Mouse (Mus musculus): Measurements from ENCODE around the gene Stx3.

Gene Stx3

DNA sequence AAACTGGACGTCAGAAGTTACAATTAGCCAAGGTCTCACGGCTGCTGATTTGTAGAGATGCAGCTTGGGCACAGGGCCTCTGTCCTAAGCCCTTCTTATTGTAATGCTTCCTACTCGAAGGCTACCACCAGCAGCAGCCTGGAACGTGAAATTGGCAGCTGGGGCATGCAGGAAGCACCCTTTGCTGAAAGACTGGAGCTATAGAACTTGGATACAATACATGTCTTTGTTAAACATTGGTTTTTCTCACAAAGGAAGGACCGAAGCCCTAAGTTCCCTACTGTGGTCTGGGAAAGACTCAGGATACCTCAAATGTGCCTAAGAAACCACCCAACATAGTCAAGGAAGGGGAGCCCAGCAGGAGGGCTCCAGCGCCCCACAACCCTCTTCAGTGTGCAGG is 11.4 kb downstream of the Stx3 start:
- DNase-seq (ENCODE audit: low read depth), result no peak

DNA sequence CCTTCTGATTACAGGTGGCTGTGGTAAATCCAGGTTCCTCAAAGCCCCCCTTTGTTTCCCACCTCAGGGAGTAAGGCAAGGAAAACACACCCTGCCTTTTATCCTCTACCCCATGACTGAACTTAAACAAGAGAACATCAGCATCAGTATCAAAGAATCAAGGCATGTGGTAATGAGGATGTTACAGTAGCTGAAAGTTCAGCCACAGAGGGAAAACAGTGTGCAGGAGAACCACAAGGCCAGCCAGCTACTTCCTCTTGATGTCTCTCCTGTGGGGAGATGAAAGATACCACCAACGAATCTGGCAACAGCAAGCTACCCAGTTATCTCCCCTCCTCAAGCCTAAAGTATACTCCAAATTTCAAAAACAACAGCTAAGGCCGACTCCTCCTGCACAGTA is 12.0 kb downstream of the Stx3 start:
- DNase-seq (ENCODE audit: low read depth), result peak; percentile 56

DNA sequence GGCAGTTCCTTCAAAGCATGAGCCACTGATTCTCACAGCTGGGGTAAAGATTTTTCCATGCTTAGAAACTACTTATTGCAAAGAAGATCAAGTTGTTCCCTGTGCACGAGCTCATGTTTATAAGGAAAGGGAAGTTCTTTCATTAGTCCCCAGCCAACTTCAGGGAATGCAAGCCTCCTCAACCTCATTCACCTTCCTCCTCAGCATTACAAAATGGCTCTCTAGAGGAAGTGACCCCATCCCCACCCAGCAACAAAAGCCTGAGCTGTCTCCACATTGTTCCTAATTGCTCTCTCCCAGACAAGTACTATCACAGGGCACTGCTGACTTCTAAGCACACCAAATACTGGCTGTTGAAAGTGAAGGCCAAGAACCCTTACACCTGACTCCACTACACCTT is 14.8 kb downstream of the Stx3 start:
- DNase-seq (ENCODE audit: low read depth), result no peak

DNA sequence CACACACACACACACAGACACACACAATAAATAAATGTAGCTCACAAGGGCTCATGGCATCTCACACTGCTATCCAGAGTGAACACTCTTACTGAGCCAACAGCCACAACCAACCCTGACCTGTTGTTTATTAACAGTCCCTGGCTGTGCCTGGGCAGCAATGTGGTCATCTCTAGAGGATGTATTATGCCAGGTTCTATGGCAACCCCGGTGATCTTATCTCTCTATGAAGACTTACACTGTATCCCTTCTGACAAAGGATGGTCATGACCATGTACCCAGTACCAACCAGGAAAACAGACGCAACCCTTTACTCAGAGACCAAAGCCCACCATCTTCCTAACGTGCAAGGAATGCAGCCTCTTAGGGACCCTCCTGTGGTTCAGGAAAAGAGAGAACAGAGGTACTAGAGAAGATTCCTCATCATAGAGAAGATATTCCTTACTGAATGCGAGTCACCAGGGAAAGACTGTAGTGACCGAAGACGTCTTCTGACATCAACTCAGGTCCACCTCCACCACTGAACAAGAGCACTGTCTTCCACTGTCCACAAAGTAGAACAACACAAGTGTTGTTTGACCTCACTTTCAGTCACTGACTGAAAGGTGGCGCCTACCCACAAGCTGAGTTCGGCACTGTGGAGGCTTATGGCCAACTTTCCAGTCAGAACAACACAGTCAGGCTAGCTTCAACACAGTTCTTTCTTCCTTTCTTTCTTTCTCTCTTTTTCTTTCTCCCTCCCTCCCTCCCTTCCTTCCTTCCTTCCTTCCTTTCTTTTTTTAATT is 18.5 kb downstream of the Stx3 start:
- DNase-seq (ENCODE audit: low read depth), result no peak

DNA sequence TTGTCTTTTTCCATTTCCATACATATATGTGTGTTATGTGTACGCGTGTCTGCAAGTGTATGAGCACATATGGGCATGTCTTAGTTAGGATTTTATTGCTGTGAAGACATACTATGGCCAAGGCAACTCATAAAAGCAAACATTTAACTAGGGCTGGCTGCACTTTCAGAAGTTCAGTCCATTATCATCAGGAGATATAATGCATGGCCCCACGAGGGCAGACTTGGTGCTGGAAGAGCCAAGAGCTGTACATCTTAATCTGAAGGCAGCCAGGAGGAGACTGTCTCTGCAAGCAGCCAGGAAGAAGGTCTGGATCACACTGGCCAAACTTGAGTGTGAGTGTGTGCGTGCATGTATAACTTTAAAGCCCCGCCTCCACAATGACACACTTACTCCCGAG is 24.8 kb downstream of the Stx3 start:
- no peak for DNase-seq (ENCODE audit: low read depth)

DNA sequence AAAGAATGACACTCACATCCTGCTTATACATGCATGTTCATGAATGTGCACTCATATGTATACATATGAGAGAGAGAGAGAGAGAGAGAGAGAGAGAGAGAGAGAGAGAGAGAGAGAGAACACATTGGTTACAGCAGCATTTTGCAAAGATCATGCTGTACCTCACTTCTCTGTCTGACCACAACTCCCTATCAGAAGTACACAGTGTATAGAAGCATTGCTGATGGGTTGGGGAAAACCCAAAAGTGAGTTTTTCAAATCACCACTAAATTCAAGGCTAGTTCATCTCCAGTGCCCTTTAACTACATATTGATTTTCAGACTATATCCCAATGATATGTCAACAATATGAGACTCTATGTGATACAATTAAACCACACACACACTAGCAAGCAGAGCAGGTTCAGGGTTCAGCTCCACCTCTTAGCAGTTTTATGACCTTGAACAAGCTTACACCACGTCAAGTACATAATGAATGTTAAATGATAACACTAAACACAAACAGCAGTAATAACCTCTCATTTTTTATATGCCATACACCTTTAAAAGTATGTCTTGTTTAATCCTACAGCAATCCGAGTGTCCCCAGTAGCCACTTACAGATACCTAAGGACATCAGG is 25.4 kb downstream of the Stx3 start:
- no peak for DNase-seq (ENCODE audit: low read depth)

DNA sequence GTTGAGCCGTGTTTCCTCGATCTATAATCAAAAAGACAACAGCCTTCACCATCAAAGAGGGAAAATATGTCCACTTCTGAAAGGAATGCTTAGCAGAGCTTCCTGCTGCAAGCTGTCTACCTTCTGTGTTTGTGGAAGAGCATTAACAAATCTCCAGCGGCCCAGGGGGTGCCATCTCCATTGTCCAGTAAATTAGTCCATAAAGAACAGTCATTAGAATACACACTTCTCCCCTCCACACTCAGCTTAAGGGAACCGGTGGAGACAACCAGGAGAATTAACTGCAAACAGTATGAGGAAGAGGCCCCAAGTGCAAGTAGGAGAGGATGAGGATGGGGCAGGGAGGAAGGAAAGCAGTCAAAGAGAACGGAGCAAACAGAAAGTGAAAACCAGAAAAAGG is 27.4 kb downstream of the Stx3 start:
- no peak for DNase-seq (ENCODE audit: low read depth)

DNA sequence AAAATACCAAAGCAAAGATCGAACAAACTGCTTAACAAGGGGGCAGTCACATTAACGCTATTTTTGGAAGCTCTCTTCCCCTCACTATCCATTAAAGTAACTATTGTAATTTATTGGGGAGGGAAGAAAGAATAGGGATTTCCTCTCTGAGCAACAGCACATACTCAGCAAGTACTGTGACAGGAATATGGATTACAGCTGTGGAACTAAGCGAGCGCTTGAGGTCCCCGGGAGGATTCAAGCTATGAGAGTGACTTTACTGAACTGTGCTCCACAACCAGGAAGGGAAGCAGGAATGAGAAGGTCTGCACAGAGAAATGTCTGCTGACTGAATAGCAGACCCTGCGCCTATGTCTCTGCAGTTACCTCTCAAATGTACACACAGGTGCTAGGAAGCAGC is 30.3 kb downstream of the Stx3 start:
- no peak for DNase-seq (ENCODE audit: low read depth)

DNA sequence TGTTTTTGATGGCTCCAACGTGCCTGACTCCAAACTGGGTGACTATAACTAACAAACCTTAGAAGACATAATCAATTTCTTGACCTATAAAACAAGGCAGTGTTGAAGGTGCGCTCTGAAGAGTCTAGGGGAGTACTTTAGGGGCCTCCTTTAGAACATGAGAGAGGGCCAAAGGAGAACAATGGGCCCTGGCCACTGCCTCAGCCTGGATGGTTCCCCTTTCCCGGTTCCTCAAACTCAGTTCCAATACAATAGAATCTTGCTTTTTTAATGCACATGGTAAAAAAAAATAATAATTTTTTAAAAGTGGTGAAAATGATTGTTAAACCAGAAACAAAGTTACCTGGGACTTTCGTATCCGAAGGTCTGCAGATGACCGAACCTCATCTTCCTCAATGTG is 31.4 kb downstream of the Stx3 start:
- no peak for DNase-seq (ENCODE audit: low read depth)

DNA sequence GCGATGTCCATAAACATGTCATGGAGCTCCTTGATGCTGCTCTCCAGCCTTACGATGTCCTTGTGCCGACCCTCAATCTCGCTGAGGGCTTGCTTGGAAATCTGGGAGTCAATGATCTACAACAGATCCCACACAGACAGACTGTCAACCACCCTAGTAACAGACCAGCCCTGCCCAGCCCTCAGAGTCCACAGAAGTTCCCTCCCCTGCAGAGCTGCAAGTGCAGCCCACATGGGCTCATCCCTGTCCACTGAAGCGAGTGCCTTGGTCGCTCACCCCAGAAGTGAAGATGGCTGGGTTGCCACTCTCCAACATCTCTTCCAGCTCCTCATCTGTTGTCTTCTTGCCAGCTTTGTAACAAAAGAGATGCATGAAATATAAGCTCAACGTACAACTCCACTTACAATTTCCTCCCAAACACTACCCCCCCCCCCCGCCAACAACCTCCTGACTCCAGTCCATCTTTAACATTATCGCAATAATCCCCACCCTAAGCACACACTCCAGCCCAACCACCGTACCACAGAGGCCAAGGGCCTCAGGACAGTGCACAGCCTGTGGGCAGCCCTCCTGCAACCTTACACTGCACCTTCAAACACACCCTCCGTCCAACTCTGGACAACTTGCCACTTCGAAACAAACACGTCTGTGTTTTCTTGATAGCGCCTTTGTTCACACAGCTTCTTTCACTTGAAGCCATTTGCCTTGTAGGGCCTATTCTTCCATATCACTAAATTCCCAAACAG is 33.6 kb downstream of the Stx3 start:
- no peak for DNase-seq (ENCODE audit: low read depth)

DNA sequence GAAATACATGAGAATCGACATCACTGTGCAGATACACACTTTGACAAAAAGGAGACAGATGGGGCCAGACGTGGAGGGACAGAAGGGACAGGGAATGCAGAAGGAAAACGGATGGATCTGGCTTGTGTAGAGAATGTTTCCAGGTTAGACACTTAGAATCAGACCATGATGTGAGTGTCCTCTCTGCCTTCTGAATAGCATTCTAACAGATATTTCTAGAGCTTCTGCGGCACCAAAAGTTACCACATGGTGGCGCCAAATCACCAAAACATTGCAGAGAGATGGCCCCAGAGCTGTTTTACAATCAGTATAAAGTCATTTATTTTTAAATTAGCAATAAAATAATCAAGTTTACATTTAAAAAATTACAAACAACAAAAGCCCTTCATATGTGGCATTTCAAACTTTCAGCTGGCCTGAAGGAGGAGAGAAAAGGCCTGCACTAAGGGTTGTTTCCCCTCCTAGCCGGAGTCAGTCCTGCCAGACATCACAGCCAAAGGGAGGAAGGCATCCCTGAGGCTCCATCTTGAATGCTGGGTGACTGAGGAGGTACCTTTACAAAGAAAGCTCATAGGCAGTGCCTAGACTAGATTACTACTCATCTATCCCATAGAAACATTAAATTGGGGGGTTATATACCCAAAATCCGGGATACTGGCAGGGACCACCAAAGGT is 41.9 kb downstream of the Stx3 start:
- DNase-seq (ENCODE audit: low read depth), result peak; percentile 78

DNA sequence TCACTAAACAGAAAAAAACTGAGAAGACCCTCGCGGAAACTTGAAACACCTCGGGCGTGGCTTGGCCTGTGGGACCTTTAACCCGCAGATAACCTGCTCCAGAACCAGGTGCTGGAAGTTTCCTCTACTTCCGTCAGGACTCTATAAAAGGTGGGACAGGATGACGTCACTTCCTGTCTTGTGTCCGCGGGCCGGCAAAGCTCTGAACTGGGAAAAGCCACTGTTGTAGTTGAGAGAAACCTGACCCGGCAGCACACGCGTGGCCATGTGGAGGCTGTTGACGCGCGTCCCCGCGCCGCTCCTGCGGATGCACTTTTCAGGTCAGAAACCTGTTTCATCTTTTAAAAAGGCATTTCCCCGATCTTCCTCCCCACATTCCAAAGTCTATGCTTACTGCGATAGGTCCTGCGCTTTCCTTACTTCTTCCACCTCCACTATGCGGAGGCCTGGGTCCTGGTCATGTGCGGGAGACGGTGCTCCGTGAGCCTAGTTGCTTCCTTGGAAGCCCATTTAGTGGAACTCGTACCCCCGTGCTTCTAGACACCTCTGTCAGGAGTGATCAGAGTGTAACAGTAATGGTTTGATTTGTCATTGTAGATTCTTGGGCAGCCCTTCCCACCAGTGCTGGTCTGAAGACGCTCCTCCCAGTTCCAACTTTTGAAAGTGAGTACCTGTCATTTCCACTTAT is 48.9 kb downstream of the Stx3 start, which contains the start of gene Mrpl16:
Gene Mrpl16 (plus strand): TSS at position 187 of the 688 bp plus-strand sequence.
- peak; percentile 97 for DNase-seq (ENCODE audit: low read depth)

DNA sequence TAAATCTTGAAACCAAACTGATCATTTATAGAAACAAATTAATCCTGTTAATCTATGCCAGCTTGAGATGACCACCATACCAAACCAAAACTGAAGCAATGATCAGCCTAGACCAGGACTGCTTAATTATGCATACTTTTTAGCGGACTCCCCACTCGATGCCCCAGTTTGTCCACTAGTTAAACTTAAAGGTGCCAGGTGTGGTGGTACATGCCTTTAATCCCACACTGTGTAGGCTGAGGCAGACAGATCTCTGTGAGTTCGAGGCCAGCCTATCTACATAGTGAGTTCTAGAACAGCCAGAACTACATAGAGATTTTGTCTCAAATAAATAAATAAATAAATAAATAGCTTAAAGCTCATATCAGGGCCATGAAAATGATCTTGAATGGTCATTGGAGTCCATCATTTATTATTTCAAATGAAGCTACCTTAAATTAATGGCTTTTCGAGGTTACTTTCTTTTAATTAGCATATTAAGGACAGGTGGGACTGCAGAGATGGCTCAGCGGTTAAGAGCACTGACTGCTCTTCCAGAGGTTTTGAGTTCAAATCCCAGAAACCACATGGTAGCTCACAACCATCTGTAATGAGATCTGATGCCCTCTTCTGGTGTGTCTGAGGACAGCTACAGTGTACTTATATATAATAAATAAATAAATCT is 49.8 kb downstream of the Stx3 start:
- DNase-seq (ENCODE audit: low read depth), result peak; percentile 15

DNA sequence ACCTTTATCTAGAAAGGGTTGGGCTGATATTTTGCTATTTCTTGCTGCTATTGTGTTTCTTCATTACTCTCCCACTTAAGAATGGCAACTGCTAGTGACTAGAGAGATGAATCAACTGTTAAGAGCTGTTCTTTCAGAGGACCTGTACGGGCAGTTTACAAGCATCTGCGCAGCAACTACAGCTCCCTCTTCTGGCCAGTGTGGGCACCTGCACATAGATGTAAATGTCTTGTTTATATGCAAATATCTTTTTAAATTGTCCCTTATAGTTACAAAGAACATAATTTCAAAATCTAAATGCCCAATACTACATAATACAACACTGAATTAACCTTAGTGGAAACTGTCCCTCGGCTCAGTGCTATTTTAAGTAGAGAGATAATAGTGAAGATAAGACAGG is 51.0 kb downstream of the Stx3 start:
- peak; percentile 78 for DNase-seq (ENCODE audit: low read depth)

DNA sequence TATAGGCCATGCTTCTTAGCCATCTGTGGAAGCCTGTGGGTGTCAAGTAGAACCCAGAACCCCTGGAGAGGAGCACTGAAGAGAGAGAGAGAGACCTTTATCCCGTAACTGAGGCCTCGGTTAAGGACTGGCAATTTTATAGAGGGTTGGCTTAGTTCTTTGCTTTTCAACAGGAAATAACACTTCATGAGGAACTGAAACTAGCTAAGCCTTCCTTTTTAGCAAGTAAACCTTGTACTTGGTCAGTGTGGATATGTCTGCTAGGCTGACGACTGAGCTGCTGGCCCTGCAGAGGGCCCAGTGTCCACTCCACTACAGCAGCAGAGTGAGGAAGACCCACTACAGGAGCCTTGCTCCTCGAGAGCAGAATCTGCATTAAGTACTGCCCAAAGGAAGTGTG is 52.8 kb downstream of the Stx3 start:
- no peak for DNase-seq (ENCODE audit: low read depth)

DNA sequence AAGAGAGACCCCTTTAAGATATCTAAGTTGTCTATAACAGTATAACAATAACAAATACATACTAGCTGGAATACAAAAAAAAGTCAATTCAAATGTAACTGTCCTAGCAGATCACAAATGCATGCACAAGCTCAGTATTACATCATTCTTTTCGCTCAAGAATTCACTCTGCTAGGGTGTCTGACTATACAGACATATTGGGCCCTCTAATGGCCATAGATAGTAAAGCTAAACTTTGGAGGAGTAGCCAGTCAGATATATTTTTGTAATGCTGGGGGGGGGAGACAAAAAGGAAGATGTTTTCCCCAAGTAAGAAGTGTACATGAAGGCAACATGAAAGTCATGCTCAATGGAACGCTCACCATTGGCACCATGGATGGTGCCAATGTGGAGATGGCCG is 54.1 kb downstream of the Stx3 start:
- no peak for DNase-seq (ENCODE audit: low read depth)

DNA sequence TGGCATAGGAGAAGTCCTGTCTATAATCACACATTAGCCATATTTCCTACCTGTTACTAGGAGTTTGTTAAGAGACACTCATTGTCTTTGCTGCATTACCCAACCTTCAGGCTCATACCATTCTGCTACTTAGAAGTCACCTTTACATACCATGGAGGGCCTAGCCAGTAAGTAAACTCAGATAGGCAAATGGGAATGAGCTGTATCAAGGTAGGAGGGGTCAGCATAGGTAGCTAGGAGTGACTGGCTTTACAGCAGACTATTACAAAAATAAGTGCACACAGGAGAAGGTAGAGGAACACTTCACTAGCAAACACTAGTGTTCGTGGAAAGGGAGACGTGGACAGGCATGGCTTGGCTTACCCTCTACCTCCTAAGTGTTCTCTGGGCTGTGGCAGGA is 71.9 kb downstream of the Stx3 start, which contains the start of gene Gif:
Gene Gif (plus strand): TSS at position 257 of the 400 bp plus-strand sequence.
- DNase-seq (ENCODE audit: low read depth), result no peak

DNA sequence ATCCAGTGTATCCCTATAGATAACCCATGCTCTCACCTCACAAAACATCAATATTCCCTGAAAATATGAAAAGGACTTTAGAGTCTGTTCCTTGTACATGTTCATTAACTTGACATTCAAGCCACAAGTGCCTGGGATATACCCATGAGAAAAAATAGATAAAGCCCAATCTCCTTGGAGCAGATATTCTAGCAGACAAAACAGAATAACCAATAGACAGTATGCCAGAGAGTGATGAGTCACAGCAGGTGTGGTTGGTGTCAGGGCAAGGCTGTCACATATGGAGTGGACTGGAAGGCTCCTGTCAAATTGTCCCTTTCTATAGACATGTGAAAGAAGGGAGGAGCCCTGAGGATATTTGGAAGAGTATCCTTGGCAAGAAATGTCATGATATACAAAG is 73.5 kb downstream of the Stx3 start:
- no peak for DNase-seq (ENCODE audit: low read depth)

DNA sequence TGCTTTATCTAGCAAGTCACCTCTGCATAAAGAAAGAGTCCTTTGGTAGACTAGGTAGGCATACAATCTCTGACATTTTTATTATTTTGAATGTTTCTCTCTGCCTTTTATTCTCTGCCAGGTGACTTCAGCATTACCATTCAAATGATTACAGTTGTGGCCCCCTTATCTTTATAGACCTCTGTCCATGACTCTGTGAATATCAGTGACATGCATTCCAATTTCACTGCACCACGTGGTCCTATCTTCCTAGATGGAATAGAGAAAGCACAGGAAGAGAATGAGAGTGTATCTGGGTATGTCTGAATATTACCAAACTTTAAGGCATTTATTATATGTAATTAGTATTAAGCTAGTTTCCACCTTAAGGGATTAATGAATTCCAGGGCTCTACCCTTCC is 82.7 kb downstream of the Stx3 start:
- DNase-seq (ENCODE audit: low read depth), result no peak

DNA sequence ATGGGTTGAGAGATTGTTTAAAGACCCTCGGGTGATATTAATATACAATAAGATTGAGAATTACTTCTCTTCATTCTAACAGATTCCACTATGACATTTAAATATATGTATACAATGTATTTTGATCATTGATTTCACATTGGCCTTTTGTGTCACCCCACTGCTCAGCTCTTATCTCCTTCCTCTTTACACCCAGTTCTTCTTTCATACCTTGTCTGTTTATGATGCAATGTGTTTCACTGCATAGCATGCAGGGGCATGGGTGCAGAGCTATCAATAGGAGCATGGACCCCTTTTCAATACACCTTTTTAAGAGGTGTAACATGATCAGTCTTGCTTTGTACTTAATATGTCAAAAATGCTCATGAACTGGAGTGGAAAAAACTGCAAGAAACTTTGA is 88.9 kb downstream of the Stx3 start:
- no peak for DNase-seq (ENCODE audit: low read depth)

DNA sequence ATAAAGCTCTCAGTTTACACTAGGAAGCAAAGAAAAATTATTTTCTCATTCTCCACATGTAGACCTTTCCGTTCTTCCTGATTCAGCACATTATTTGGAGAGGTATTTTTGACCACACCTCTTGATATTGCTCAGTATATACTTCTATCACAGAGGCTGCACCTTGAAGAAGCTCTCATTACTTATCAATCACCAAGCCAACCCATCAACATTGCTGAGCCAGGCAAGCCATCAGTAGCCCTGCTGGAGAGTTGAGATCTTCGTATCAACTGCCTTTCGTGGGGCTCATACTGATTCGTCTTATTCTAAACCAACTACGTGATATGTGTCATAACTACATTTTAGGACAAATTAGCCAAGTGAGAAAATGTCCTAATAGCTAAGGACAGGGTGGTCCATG is 91.9 kb downstream of the Stx3 start:
- no peak for DNase-seq (ENCODE audit: low read depth)
